Mouse (Mus musculus): ENCODE data around the gene Imp3.
"Not testable (repeated sequence)": the region's sequence is repeated elsewhere in the genome, so short reads cannot be mapped to it uniquely, and the experiment has no call there.

The Imp3 gene

GRCm38 (mm10) chr9:56922746-56923145 lies 14.5 kb upstream of the Imp3 start:
- DNase-seq (ENCODE audit: low read depth, low spot score) = no peak

GRCm38 (mm10) chr9:56923841-56924650 lies 13.2 kb upstream of the Imp3 start:
- DNase-seq (ENCODE audit: low read depth, low spot score) = no peak

- DNase-seq (ENCODE audit: low read depth, low spot score) = no peak
Observed at GRCm38 (mm10) chr9:56924651-56925027, 12.6 kb upstream of the Imp3 start.

GRCm38 (mm10) chr9:56925291-56926024 lies 11.8 kb upstream of the Imp3 start:
- DNase-seq (ENCODE audit: low read depth, low spot score) = no peak

GRCm38 (mm10) chr9:56926025-56926360 lies 11.3 kb upstream of the Imp3 start:
- no peak for DNase-seq (ENCODE audit: low read depth, low spot score)

GRCm38 (mm10) chr9:56926387-56926786 lies 10.9 kb upstream of the Imp3 start:
- DNase-seq (ENCODE audit: low read depth, low spot score) = no peak

GRCm38 (mm10) chr9:56927191-56928012 lies 9.9 kb upstream of the Imp3 start:
- DNase-seq (ENCODE audit: low read depth, low spot score) = no peak

GRCm38 (mm10) chr9:56928041-56928811 lies 9.0 kb upstream of the Imp3 start, which contains the start of gene Snx33:
Snx33 (minus strand) TSS chr9:56928371.
- DNase-seq (ENCODE audit: low read depth, low spot score) = peak; percentile 91

GRCm38 (mm10) chr9:56929496-56929895 lies 7.8 kb upstream of the Imp3 start:
- no peak for DNase-seq (ENCODE audit: low read depth, low spot score)

GRCm38 (mm10) chr9:56930556-56930955 lies 6.7 kb upstream of the Imp3 start:
- DNase-seq (ENCODE audit: low read depth, low spot score) = no peak

GRCm38 (mm10) chr9:56936861-56937222 lies 433 bp upstream of the Imp3 start:
- DNase-seq (ENCODE audit: low read depth, low spot score) = no peak

GRCm38 (mm10) chr9:56938374-56938773 lies 1.1 kb downstream of the Imp3 start:
- DNase-seq (ENCODE audit: low read depth, low spot score) = no peak

GRCm38 (mm10) chr9:56947481-56947880 lies 10.2 kb downstream of the Imp3 start:
- peak; percentile 46 for DNase-seq (ENCODE audit: low read depth, low spot score)

GRCm38 (mm10) chr9:56948699-56949098 lies 11.4 kb downstream of the Imp3 start:
- not testable (repeated sequence) for DNase-seq (ENCODE audit: low read depth, low spot score)

GRCm38 (mm10) chr9:56949767-56950166 lies 12.5 kb downstream of the Imp3 start:
- DNase-seq (ENCODE audit: low read depth, low spot score) = peak; percentile 28

- peak; percentile 98 for DNase-seq (ENCODE audit: low read depth, low spot score)
Observed at GRCm38 (mm10) chr9:56950414-56951400, 13.4 kb downstream of the Imp3 start, which contains the start of gene Snupn. Snupn (plus strand) TSS chr9:56950878.

GRCm38 (mm10) chr9:56953562-56953961 lies 16.3 kb downstream of the Imp3 start:
- DNase-seq (ENCODE audit: low read depth, low spot score) = no peak

- DNase-seq (ENCODE audit: low read depth, low spot score) = peak; percentile 27
Observed at GRCm38 (mm10) chr9:56956966-56957675, 19.8 kb downstream of the Imp3 start.

GRCm38 (mm10) chr9:56958689-56959088 lies 21.4 kb downstream of the Imp3 start:
- DNase-seq (ENCODE audit: low read depth, low spot score) = no peak
